Mouse (Mus musculus) bone marrow, adult 2 months (tissue): Measurements from ENCODE around the gene Tbcc. TPM values are rescaled to one million over a fixed set of nuclear protein-coding genes. Genes with fewer than 3 reads are reported as not detected.

ENCODE experiments used
- H3K27ac ChIP-seq: fragments of 200-500 bp; 2 replicates; pipeline ENCODE4 v1.5.1; 2012; ENCODE audit warnings: low read depth, mild to moderate bottlenecking, control low read depth, inconsistent platforms, low read length; ENCODE audit not compliant: control insufficient read depth, poor library complexity, insufficient read depth
- H3K4me1 ChIP-seq: fragments of 200-500 bp; 2 replicates; pipeline ENCODE4 v1.6.1; 2011; ENCODE audit warnings: low read length; ENCODE audit not compliant: control insufficient read depth, insufficient read depth
- H3K4me3 ChIP-seq: fragments of 200-500 bp; replicated peaks from 2 replicates; pipeline ENCODE3; 2011; ENCODE audit warnings: mild to moderate bottlenecking, low read depth, low read length, control low read depth; ENCODE audit not compliant: control insufficient read depth
- CTCF ChIP-seq: fragments of 200-500 bp; IDR thresholded peaks from 2 replicates; pipeline ENCODE4 v1.5.1; 2011; ENCODE audit warnings: low read length, control low read depth; ENCODE audit not compliant: control insufficient read depth, insufficient read depth
- POLR2A ChIP-seq: fragments of 200-500 bp; IDR thresholded peaks from 2 replicates; pipeline ENCODE4 v1.6.1; 2011; ENCODE audit warnings: low read depth, mild to moderate bottlenecking, control low read depth, low read length, borderline replicate concordance; ENCODE audit not compliant: control insufficient read depth
- WGBS: fragments of 180-500 bp; shearing (Covaris S2); methylation state at CpG from one replicate; pipeline ENCODE4 v1.1.7; 2018; 5-methylcytosine and 5-hydroxymethylcytosine counted together
- polyA plus RNA-seq: library from polyadenylated mRNA; stranded (reverse); fragments of >200 nt; gene quantifications from 2 replicates; pipeline ENCODE4 v1.2.4, GENCODE M21; 2011; ENCODE audit warnings: low replicate concordance; ENCODE audit not compliant: missing spikeins, insufficient read depth, insufficient read length

Gene Tbcc
- polyA plus RNA-seq, 1 experiment: 24.5 TPM

DNA sequence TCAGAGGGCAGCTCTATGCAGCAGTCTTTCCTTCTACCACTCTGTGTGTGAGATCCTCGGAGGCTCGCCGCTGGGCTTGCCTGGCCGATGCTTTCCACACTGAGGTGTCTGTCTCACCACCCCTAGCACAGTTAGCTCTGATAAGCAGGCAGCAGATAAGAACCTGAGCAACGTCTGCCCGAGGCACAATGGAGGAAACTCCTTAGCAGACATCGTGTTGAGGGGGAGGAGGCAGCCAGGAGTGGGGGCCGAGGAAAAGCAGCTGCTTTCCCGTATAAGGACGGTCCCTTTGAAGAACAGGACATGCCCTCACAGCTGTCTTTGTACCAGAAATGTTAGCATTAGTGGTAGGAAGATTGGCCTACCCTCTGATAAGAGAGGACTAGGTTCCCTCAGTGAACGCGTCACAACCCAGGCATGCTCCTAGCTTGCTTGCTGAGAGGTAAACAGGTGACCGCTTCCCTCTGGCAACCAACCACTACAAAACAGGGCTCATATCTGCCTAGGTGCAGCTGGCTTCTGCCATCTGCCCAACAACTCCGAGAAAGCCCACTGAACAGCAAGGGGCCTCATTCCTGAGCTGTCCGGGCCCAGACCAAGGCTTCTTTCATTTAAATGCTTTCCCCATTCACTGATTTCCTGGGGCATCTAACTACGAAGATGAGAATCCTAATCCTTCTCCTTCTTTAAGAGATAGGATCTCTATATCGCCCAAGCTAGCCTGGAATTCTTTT is 4.4 kb upstream of the Tbcc start:
- H3K27ac ChIP-seq: no peak overlapping the region; the same call in 1 of the 2 replicates
- TF ChIP-seq CTCF (no peak), POLR2A (peak; percentile 28; the same call in 1 of the 2 replicates)
- no peak overlapping the region for H3K4me3 ChIP-seq
- WGBS: 63% methylated on average over 17 of the region's 17 CpGs
- H3K4me1 ChIP-seq: no peaks in the 10 kb centered on the region; the same call in 1 of the 2 replicates

DNA sequence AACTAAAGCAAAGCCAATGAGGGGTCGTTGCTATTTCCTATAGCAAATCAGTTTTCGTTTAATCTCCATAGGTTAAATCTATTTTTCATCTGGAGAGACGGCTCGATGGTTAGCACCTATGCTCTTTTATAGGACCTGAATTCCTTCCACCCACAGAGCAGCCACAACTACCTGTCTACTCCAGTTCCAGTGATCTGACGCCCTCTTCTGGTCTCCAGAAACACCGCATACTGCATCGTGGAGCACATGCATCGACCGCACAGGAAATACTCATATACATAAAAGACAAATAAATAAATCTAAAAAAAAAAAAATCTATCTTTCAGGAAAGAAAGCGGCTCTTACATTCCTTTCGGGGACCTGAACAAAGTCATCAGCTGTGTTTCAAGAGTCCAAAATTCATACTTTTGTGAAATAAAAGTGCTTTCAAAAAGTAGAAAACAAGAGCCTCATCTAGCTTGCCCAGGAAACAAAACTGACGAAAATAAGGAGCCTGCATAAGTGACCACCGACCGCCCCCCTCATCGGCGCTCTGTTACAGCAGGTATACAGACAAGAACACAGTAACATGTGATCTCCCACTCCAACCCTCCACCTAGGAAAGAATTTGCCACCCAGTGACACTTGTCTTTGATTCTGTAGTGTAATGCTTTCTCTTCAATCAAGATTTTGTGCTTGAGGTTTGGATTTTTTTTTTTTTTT is 1.8 kb upstream of the Tbcc start:
- H3K4me3 ChIP-seq: no peak overlapping the region
- no peak overlapping the region for H3K27ac ChIP-seq
- WGBS: 36% methylated on average over 16 of the region's 16 CpGs
- no peak for TF ChIP-seq POLR2A
- TF ChIP-seq CTCF: peak; percentile 67
- H3K4me1 ChIP-seq: peaks cover 2% of the 10 kb centered on the region; the same call in 1 of the 2 replicates

DNA sequence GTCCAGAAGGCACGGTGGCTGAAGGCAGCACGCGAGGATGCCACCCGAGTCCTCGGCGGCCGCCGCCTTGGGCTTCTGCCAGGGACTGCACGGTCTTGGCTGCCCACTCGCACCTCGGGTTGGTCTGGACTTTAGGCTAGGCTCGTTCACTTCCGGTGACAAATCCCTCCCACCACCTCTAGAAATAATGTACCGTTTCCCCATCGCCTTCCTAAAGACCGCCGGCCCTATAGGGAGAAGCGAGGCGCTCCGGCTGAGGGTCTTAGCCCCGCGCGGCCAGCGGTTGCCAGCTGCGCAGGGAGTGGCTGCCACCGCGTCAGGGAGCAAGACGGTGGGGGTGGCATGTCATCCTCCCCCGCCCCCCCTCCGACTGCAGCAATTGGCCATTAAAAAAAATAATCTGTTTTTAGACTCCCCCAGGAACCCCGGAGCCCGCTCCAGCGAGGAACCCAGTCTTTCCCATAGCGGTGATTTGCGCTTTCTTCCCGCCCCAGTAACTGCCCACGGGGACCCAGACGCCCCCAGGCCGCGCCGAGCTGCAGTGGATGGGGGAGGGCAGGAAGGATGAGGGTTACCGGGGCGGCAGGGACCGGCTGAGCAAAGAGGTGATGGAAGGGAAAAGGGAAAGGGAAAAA is 917 bp upstream of the Tbcc start:
- TF ChIP-seq POLR2A (peak; percentile 65; the same call in 1 of the 2 replicates), CTCF (no peak)
- Histone ChIP-seq H3K27ac (peak overlapping the region; percentile 92), H3K4me3 (peak overlapping the region; percentile 69), H3K4me1 (peaks cover 2% of the 10 kb centered on the region; the same call in 1 of the 2 replicates)
- under 1% methylated on average over 44 of the region's 44 CpGs for WGBS

DNA sequence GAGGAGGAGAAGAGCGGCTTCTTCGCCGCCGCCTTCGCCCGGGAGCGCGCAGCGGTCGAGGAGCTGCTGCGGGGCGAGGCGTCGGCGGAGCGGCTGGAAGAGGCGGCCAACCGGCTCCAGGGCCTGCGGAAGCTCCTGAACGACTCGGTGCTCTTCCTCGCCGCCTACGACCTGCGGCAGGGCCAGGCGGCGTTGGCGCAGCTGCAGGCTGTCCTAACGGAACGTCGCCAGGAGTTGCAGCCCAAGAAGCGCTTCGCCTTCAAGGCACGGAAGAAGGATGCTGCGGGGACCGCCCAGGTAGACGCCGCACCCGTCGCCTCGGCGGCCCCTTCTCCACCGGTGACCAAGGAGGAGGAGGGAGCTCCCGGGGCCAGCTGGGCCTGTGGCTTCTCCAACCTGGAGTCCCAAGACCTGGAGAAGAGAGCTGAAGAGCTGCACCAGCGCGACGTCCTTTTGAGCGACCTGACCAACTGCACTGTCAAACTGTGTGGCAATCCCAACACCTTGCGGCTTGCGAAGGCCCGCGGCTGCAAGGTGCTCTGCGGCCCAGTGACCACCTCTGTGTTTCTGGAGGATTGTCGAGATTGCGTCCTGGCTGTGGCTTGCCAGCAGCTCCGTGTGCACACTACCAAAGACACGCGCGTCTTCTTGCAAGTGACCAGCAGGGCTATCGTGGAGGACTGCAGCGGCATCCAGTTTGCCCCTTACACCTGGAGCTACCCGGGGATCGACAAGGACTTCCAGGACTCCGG is 535 bp downstream of the Tbcc start:
- H3K27ac ChIP-seq: peak overlapping the region; percentile 98
- 2% methylated on average over 64 of the region's 64 CpGs for WGBS
- peak overlapping the region; percentile 97 for H3K4me3 ChIP-seq
- no peak for TF ChIP-seq POLR2A
- no peak for TF ChIP-seq CTCF
- peaks cover 2% of the 10 kb centered on the region; the same call in 1 of the 2 replicates for H3K4me1 ChIP-seq

DNA sequence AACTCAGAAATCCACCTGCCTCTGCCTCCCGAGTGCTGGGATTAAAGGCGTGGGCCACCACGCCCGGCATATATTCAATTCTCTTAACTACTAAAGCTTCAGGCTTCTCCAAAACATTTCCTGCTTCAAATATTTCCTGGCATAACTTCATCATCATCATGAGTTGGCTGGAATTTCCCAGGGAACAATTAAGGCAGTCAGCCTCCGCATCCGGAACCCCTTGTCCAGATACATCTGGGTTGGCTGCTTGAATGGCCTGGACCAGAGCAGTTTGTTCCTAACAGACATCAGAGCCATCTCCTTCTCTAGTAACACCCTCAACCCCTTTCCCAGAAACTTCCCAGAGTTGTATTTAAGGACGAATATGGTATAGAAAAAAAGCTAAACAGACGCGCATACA is 4.9 kb downstream of the Tbcc start:
- no peak for TF ChIP-seq POLR2A
- no peak for TF ChIP-seq CTCF
- no peak overlapping the region for H3K27ac ChIP-seq
- H3K4me1 ChIP-seq: peaks cover 2% of the 10 kb centered on the region; the same call in 1 of the 2 replicates
- H3K4me3 ChIP-seq: no peak overlapping the region
- WGBS: 90% methylated on average over 9 of the region's 9 CpGs

DNA sequence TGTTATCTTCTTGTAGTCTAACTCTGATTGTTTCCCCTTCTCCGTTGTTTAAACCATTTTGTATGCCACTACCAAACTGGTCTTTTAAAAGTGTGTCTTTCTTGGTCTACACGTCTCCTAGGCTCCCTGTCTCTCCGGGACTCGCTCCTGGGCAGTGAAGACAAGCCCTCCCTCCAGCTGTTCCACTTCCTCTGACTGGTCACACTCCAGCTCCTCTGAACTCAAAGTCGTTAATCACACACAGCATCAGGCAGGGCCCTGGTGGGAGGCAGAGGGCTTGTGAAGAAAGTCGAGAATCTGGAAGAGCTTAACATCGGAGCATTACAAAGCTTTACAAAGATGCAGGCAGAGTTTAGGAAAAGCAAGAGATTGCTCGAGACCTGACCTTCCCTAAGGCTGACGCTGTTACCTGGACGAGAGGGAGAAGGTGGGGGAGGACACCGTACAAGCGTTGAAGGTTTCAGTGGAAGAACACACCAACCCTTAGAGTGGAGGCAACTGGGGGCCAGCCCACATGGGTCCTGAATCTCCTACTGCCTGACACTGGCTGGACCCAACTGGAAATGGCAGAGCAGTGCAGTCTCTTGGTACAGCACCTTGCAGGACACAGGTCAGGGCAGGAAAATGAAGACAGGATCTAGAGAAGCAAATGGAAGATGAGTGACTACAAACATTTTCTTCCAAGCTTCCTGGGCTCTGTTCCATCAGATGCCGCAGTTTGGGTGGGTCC is 6.9 kb downstream of the Tbcc start:
- Histone ChIP-seq H3K27ac (no peak overlapping the region), H3K4me1 (no peaks in the 10 kb centered on the region), H3K4me3 (no peak overlapping the region)
- no peak for TF ChIP-seq CTCF
- 53% methylated on average over 13 of the region's 13 CpGs for WGBS

DNA sequence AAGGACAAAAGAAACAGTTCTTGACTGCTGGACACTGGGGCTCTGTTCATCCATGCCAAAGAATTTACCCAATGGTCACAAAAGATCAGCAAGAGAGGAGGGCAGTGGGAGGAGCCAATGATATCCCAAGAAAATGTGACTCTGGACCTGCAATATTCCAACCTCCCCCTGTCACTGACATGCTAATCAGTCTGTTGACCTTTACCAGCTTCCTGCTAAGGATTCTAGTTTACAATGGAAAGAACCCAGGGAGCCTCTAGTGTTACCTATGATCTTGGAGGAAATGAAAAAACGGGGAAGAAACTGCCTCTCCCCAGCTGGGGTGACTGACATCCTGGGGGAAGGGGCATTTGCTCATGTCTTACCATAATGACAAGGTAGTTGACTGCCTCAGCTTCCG is 10.5 kb downstream of the Tbcc start:
- 55% methylated on average over 2 of the region's 2 CpGs for WGBS
- Histone ChIP-seq H3K4me3 (no peak overlapping the region), H3K27ac (no peak overlapping the region), H3K4me1 (no peaks in the 10 kb centered on the region)
- TF ChIP-seq CTCF: no peak
